Mouse (Mus musculus): Measurements from ENCODE around the gene Tmie.
"Not testable (repeated sequence)": the region's sequence is repeated elsewhere in the genome, so short reads cannot be mapped to it uniquely, and the experiment has no call there.

Gene Tmie

GRCm38 (mm10) chr9:110834961-110835360 is 45.0 kb downstream of the Tmie start:
- no peak for DNase-seq (ENCODE audit: low spot score)

DNA sequence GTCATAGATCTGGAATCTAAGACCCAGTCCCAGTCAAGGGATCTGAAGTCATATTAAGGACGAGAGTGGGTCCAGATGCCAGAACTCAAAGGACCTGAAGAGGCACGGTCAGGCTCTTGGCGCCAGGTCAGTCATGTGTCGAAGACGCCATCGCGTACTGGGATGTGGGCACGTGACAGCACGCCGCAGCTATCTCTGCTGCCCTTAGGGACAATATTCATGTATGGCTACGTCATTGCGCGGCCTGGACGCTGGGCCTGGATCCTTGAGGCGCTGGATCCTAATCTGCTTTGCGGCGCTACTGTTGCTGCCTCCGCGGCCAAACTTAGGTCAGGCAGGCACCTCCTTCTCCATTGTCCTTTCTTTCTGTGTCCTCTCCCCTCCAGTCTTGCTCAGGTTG is 45.5 kb downstream of the Tmie start, which contains the start of gene Prss45:
Gene Prss45, plus strand, starts transcription at position 178 of the 400 bp plus-strand sequence.
- DNase-seq (ENCODE audit: low spot score), result no peak

GRCm38 (mm10) chr9:110833021-110833420 is 46.9 kb downstream of the Tmie start:
- DNase-seq (ENCODE audit: low spot score), result no peak

DNA sequence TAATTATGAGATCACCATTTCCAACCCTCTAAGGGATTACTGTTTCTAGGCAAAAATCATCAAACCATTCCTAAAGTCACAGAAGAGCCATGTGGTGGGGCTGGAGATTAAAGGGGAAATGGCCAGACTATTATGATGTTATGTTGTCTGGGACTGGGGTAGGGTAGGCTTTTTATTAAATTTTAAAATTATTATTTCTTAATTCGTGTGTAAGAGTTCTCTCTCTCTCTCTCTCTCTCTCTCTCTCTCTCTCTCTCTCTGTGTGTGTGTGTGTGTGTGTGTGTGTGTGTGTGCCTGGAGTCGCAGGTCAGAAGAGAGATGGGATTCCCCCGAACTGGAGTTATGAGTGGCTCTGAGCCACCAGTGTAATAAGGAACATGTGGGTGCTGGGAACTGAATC is 53.5 kb downstream of the Tmie start, which contains the start of gene Prss43:
Gene Prss43, plus strand, starts transcription at position 301 of the 400 bp plus-strand sequence.
- DNase-seq (ENCODE audit: low spot score), result no peak

DNA sequence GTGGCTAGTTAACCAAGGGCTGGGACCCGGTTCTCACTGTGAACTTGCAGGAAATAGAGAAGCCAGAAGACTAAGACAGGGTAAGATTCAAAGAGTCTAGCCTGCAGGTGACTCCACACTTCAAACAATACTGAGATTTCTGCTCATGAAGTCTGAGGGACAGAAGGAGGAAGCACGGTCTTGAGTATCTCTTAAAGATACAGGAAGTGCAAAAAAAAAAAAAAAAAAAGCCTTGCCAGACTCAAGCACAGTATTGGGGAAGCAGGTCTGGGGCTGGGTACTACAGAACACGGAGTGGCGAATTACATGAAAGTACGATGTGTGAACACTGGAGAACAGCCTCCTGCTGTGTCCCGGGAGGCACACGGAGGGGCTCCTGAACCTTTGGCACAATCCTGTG is 54.1 kb downstream of the Tmie start:
- DNase-seq (ENCODE audit: low spot score), result no peak

DNA sequence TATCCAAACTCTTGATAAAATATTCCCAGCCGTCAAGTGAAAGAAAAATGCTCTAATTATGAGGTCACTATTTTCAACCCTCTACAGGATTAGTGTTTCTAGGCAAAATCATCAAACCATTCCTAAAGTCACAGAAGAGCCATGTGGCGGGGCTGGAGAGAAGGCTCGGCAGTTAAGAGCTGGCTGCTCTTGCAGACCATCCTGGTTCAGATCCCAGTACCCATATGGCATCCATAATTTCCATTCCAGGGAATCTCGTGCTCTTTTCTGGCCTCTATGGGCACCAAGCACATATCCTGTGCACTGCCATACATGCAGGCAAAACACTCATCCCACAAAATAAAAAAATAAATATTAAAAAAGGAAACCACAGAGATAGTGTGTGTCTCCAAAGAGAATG is 54.5 kb downstream of the Tmie start:
- DNase-seq (ENCODE audit: low spot score), result no peak

DNA sequence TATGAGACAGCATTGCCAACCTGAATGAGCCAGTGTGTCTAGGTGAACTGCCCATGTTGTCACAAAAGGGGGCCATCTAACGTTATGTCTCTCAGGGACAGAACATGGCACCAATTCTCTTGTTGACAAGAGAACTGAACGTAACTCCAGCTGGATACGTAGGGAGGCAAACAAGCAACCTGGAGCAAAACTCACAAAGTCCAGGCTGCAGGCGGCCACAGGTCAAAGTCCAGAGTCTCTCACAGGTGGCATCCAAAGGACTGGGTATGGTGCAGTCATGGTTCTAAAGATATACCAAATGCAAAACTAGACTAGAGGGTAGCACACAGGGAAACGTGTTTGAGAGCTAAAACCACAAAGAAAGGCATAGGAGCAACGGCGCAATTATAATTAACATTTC is 58.5 kb downstream of the Tmie start:
- DNase-seq (ENCODE audit: low spot score), result no peak

GRCm38 (mm10) chr9:110820546-110820945 is 59.4 kb downstream of the Tmie start:
- not testable (repeated sequence) for DNase-seq (ENCODE audit: low spot score)
